Mouse (Mus musculus): Measurements from ENCODE around the gene Gm29735. TPM values are rescaled to one million over a fixed set of nuclear protein-coding genes. Genes with fewer than 3 reads are reported as not detected.
"Not testable (repeated sequence)": the region's sequence is repeated elsewhere in the genome, so short reads cannot be mapped to it uniquely, and the experiment has no call there.

The Gm29735 gene
- total RNA-seq, 1 experiment from 2014 or later = not detected

DNA sequence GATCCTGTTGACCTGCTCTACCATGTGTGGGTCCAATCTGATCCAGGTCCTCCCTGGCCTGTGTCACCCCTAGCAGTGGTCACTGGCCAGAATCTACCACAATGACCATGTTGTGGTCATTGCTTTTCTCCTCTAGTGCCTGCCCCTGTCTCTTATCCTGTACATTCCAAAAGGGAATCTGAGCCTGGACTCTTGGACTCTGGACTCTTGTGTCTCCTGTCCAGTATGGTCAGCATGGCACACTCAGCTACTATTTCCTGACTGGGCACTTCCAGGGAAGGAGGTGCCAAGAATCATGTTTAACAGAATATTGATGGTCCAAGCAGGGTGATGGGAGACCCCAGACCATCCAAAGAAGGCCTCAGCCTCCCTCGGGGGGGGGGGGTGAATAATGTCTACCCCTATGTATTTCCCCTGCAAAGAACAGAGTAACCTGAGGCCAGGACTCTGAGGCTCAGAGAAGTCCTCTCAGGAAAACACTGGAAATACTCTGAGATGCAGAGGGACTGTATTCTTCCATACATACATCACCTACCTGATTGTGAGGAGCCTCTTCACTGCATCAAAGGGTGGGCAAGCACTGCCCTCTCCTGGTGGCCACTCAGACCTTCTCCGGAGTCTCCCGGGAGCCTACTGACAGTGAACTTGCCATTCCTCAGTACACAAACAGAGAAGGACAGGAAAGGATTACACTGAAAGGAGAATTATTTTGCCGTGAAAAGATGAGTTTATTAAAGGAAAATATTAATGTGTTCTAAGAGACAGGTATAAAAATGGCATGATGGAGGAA is 22.5 kb downstream of the Gm29735 start:
- ATAC-seq (ENCODE audit: extremely low read depth, insufficient number of reproducible peaks, low FRiP score, poor library complexity, severe bottlenecking) = no peak

- ATAC-seq (ENCODE audit: extremely low read depth, insufficient number of reproducible peaks, low FRiP score, poor library complexity, severe bottlenecking) = no peak
These were observed 28.1 kb downstream of the Gm29735 start for GRCm38 (mm10) chr7:142128843-142129242.

GRCm38 (mm10) chr7:142120629-142121028 is 36.3 kb downstream of the Gm29735 start, which contains the start of gene Gm45618:
TSS of gene Gm45618 (minus strand) at chr7:142120729.
- ATAC-seq (ENCODE audit: extremely low read depth, insufficient number of reproducible peaks, low FRiP score, poor library complexity, severe bottlenecking) = not testable (repeated sequence)

- no peak for ATAC-seq (ENCODE audit: extremely low read depth, insufficient number of reproducible peaks, low FRiP score, poor library complexity, severe bottlenecking)
These were observed 37.3 kb downstream of the Gm29735 start for GRCm38 (mm10) chr7:142119632-142120031.

Other genes starting within 250 kb of the Gm29735 start
- 40.9 and 41.5 TPM in 2 replicates for gene Tollip, start 238.6 kb downstream of the Gm29735 start, total RNA-seq (2017)
- 0.12 and 0.25 TPM in 2 replicates for gene Brsk2, start 207.4 kb downstream of the Gm29735 start, total RNA-seq (2017)
- 39.6 and 41.1 TPM in 2 replicates for gene Mob2, start 96.0 kb downstream of the Gm29735 start, total RNA-seq (2017)
- not detected in 2 replicates for gene Dusp8, start 61.3 kb downstream of the Gm29735 start, total RNA-seq (2017)
- not detected in 2 replicates for gene Gm45618, start 36.4 kb downstream of the Gm29735 start, total RNA-seq (2017)
- gene Gm39115, start 21.1 kb downstream of the Gm29735 start, total RNA-seq (2017) = not detected in 2 replicates
- gene Gm45337, start 12.5 kb downstream of the Gm29735 start, total RNA-seq (2017) = not detected in 2 replicates
- not detected in 2 replicates for gene Gm4553, start 8.6 kb upstream of the Gm29735 start, total RNA-seq (2017)
- gene Krtap5-2, start 18.9 kb upstream of the Gm29735 start, total RNA-seq (2017) = not detected in 2 replicates
- not detected in 2 replicates for gene Gm10153, start 33.3 kb upstream of the Gm29735 start, total RNA-seq (2017)
- gene Krtap5-3, start 44.3 kb upstream of the Gm29735 start, total RNA-seq (2017) = not detected in 2 replicates
- gene Gm7579, start 54.7 kb upstream of the Gm29735 start, total RNA-seq (2017) = not detected in 2 replicates
- not detected in 2 replicates for gene Krtap5-5, start 72.9 kb upstream of the Gm29735 start, total RNA-seq (2017)
- not detected in 2 replicates for gene Gm40460, start 84.0 kb upstream of the Gm29735 start, total RNA-seq (2017)
- gene Gm2431, start 101.2 kb upstream of the Gm29735 start, total RNA-seq (2017) = not detected in 2 replicates
- not detected in 2 replicates for gene Gm4559, start 117.2 kb upstream of the Gm29735 start, total RNA-seq (2017)
- not detected in 2 replicates for gene Krtap5-1, start 140.0 kb upstream of the Gm29735 start, total RNA-seq (2017)
- gene Krtap5-4, start 146.4 kb upstream of the Gm29735 start, total RNA-seq (2017) = not detected in 2 replicates
- 0.81 and 0.86 TPM in 2 replicates for gene Ifitm10, start 216.6 kb upstream of the Gm29735 start, total RNA-seq (2017)
- 494 and 495 TPM in 2 replicates for gene Gm49369, start 225.6 kb upstream of the Gm29735 start, total RNA-seq (2017)
- 408 and 447 TPM in 2 replicates for gene Ctsd, start 230.9 kb upstream of the Gm29735 start, total RNA-seq (2017)

All from neutrophil, adult 5-6 weeks (primary cell).